ENCODE assay signal across 8 mouse cellular contexts in the genomic region with DNA sequence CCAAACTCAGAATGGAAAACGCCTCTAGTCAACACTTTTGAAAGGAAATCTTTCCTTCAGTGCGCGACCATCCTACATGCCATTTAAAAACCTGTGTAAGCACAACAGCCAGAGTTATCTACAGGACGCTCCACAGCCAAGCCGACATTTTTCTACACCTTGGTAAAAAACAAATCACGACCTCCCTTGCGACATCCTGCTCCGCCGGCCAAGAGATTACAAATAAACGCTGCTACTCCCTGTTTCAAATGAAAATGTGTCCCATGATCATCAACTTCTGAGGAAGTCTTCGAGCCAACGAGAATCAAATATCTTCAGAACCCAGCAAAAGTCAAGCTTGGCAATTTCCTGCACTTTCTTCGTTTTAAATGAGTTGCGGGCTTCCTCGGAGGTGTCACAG. TPM values are rescaled to one million over a fixed set of nuclear protein-coding genes. Genes with fewer than 3 reads are reported as not detected.
DNase-seq lines count a peak whose midpoint lies in the region; ATAC-seq and TF ChIP-seq lines count a peak whose summit lies in the region.

No protein-coding gene starts in this region.

- no peak for ATAC-seq in forebrain, postnatal 0 days

- in situ Hi-C loops in CH12.LX (cut with MboI; ENCODE audit: low pct_ligation_motif_present, low pct_unique_long_range_greater_than_20kb, low sequenced_read_pairs), result no loop called here

- 6% methylated on average over 15 of the region's 15 CpGs for WGBS in forebrain, postnatal 0 days
- WGBS in lung, adult 2 months, result 1% methylated on average over 15 of the region's 15 CpGs

- H3K4me1 ChIP-seq in CH12.LX (ENCODE audit: control insufficient read depth in 1 of 2, insufficient read depth in 2 of 2), result peaks cover 9 to 37% of the 10 kb centered on the region in 2 experiments
- peaks cover 24% of the 10 kb centered on the region for H3K4me1 ChIP-seq in forebrain, postnatal 0 days (ENCODE audit: insufficient read depth)
- H3K4me1 ChIP-seq in lung, adult 2 months (ENCODE audit: control insufficient read depth, insufficient read depth, low read length), result peaks cover 17% of the 10 kb centered on the region

- peak overlapping the region; percentile 33; the same call in 1 of the 2 replicates for H3K27ac ChIP-seq in CH12.LX (ENCODE audit: insufficient read depth, low read depth)
- H3K27ac ChIP-seq in forebrain, postnatal 0 days (ENCODE audit: low read depth, low read length), result peak overlapping the region; percentile 92; the same call in 1 of the 2 replicates

- intact Hi-C loops in gastrocnemius, postnatal 36 days (cut with DNase I), result no loop called here

- dilution Hi-C loops in CH12.LX (cut with MboI; ENCODE audit: extremely low pct_ligation_motif_present, extremely low pct_unique_long_range_greater_than_20kb, low sequenced_read_pairs), result no loop called here

- H3K27me3 ChIP-seq in CH12.LX (replicated peaks), result no peaks in the 10 kb centered on the region
- H3K27me3 ChIP-seq in forebrain, postnatal 0 days (ENCODE audit: insufficient read depth, low read length), result no peaks in the 10 kb centered on the region

- DNase-seq in adrenal gland, adult 2 months, result peak; percentile 54
- DNase-seq in adrenal gland, postnatal 4 days (ENCODE audit: low spot score in 2 of 2), result no peak
- peak; percentile 13 for DNase-seq in CH12.LX (ENCODE audit: extremely low read depth)
- no peak for DNase-seq in forebrain, postnatal 0 days
- no peak for DNase-seq in lung, adult 2 months
- no peak for DNase-seq in natural killer cell, adult 2 months (ENCODE audit: low spot score in 2 of 2)
- DNase-seq in gastrocnemius, postnatal 36 days, result no peak
- no peak for DNase-seq in ovary, postnatal 10 days (ENCODE audit: low spot score)

- peak overlapping the region; percentile 80 to 94 (median 86) for H3K4me3 ChIP-seq in CH12.LX (replicated peaks in 1 of 3; ENCODE audit: low read depth in 2 of 3, low read length in 2 of 3, poor library complexity in 1 of 3)
- peak overlapping the region; percentile 79 for H3K4me3 ChIP-seq in forebrain, postnatal 0 days (ENCODE audit: low read depth, low read length)
- peak overlapping the region; percentile 97 for H3K4me3 ChIP-seq in lung, adult 2 months (replicated peaks; ENCODE audit: extremely low read depth, low read depth, low read length)

- H3K9ac ChIP-seq in CH12.LX (ENCODE audit: insufficient read depth, low read depth), result peak overlapping the region; percentile 76
- H3K9ac ChIP-seq in forebrain, postnatal 0 days, result peak overlapping the region; percentile 82

- no peak for TF ChIP-seq EP300 in CH12.LX (IDR thresholded peaks at IDR 0.05; ENCODE audit: low read length)

- no peak for TF ChIP-seq POLR2A in CH12.LX (IDR thresholded peaks at IDR 0.05; ENCODE audit: low read depth, low read length)
- no peak for TF ChIP-seq POLR2A in lung, adult 2 months (IDR thresholded peaks at IDR 0.05; ENCODE audit: borderline replicate concordance, extremely low read depth, low read depth, low read length)

- peaks cover 33% of the 10 kb centered on the region for H3K79me2 ChIP-seq in CH12.LX (replicated peaks; ENCODE audit: control insufficient read depth, extremely low read depth, insufficient read depth, poor library complexity, severe bottlenecking)

- H3K4me2 ChIP-seq in CH12.LX (ENCODE audit: insufficient read depth, low read depth, poor library complexity, severe bottlenecking), result peak overlapping the region; percentile 92
- H3K4me2 ChIP-seq in forebrain, postnatal 0 days (ENCODE audit: low read depth), result peak overlapping the region; percentile 70

- no peaks in the 10 kb centered on the region for H3K9me3 ChIP-seq in CH12.LX (replicated peaks; ENCODE audit: low read length)
- no peaks in the 10 kb centered on the region for H3K9me3 ChIP-seq in forebrain, postnatal 0 days (ENCODE audit: low read length)

- H3K36me3 ChIP-seq in CH12.LX (replicated peaks in 1 of 2; ENCODE audit: control insufficient read depth in 1 of 2, insufficient read depth in 1 of 2, low read length in 1 of 2), result peaks cover 24 to 37% of the 10 kb centered on the region in 2 experiments
- H3K36me3 ChIP-seq in forebrain, postnatal 0 days (ENCODE audit: insufficient read depth), result peaks cover 24% of the 10 kb centered on the region

- TF ChIP-seq CTCF in CH12.LX (conservative IDR thresholded peaks at IDR 0.05 in 1 of 2, IDR thresholded peaks at IDR 0.05 in 1 of 2; ENCODE audit: low read depth in 2 of 2, low read length in 2 of 2), result no peak
- TF ChIP-seq CTCF in forebrain, postnatal 0 days (IDR thresholded peaks at IDR 0.05; ENCODE audit: low read depth), result no peak
- TF ChIP-seq CTCF in lung, adult 2 months (IDR thresholded peaks at IDR 0.05; ENCODE audit: insufficient read depth, low read length), result no peak

- no peak for TF ChIP-seq RAD21 in CH12.LX (IDR thresholded peaks at IDR 0.05; ENCODE audit: low read depth, low read length)

TF ChIP-seq in CH12.LX, 34 proteins besides CTCF, POLR2A, EP300 and RAD21:
- TF ChIP-seq RCOR1 (conservative IDR thresholded peaks at IDR 0.05; ENCODE audit: low read depth, low read length) (no peak), MAZ (IDR thresholded peaks at IDR 0.05; ENCODE audit: low read depth, low read length) (no peak), MEF2A (IDR thresholded peaks at IDR 0.05; ENCODE audit: borderline replicate concordance, low read depth, low read length) (no peak), NRF1 (IDR thresholded peaks at IDR 0.05; ENCODE audit: low read depth, low read length) (no peak), SMC3 (IDR thresholded peaks at IDR 0.05; ENCODE audit: low read depth, low read length) (no peak), IRF4 (IDR thresholded peaks at IDR 0.05; ENCODE audit: low read depth, low read length) (no peak), ETS1 (conservative IDR thresholded peaks at IDR 0.05; ENCODE audit: low read depth, low read length) (no peak), POLR2AphosphoS2 (IDR thresholded peaks at IDR 0.05; ENCODE audit: low read depth, low read length) (no peak), MAX (IDR thresholded peaks at IDR 0.05; ENCODE audit: low read length) (no peak), TCF12 (IDR thresholded peaks at IDR 0.05; ENCODE audit: low read depth, low read length) (no peak), JUND (conservative IDR thresholded peaks at IDR 0.05; ENCODE audit: low read depth, low read length) (no peak), CHD2 (IDR thresholded peaks at IDR 0.05; ENCODE audit: low read length) (no peak), ZMIZ1 (IDR thresholded peaks at IDR 0.05; ENCODE audit: low read depth, low read length) (no peak), MXI1 (IDR thresholded peaks at IDR 0.05; ENCODE audit: low read depth, low read length) (no peak), E2F4 (IDR thresholded peaks at IDR 0.05; ENCODE audit: insufficient replicate concordance, low read depth, low read length) (no peak), UBTF (IDR thresholded peaks at IDR 0.05; ENCODE audit: low read depth, low read length) (no peak), SIN3A (IDR thresholded peaks at IDR 0.05; ENCODE audit: low read length) (no peak)
TF ChIP-seq in CH12.LX: peak in this region for 0.

RNA-seq across cellular contexts. Expression of a gene that starts 0.6 kb away (rescaled TPM):
- 10 to 100 TPM; 46.4 to 70.8 TPM for total RNA-seq in adrenal gland, adult 2 months (2021)
- 70.1 and 84.9 TPM in 2 replicates for polyA plus RNA-seq in adrenal gland, adult 2 months (2012; rRNA removed)
- total RNA-seq in adrenal gland, postnatal 4 days (2021), result 10 to 100 TPM; 53.7 to 58.6 TPM
- total RNA-seq in CH12.LX (2012; rRNA removed) (31.8 and 36.3 TPM in 2 replicates), CH12.LX (2014; rRNA removed) (22.5 and 22.8 TPM in 2 replicates)
- 28.6 and 38.9 TPM in 2 replicates for polyA plus RNA-seq in CH12.LX (2012; ENCODE audit: insufficient read length, low read depth)
- 52.6 and 65.6 TPM in 2 replicates for total RNA-seq in forebrain, postnatal 0 days (2014; rRNA removed)
- 9.0 and 10.9 TPM in 2 replicates for polyA plus RNA-seq in forebrain, postnatal 0 days (2015; fragmentation: Nextera tagmentation; extraction: Ambion mirVana)
- 69.0 and 72.8 TPM in 2 replicates for polyA plus RNA-seq in lung, adult 2 months (2012; rRNA removed)
- total RNA-seq in gastrocnemius, postnatal 36 days (2021), result 10 to 100 TPM; 21.0 to 23.9 TPM

RNA-seq across cellular contexts. Expression of a gene that starts 35.4 kb away (rescaled TPM):
- total RNA-seq in adrenal gland, adult 2 months (2021), result 10 to 100 TPM; 17.2 to 18.0 TPM
- 35.2 and 36.2 TPM in 2 replicates for polyA plus RNA-seq in adrenal gland, adult 2 months (2012; rRNA removed)
- 10 to 100 TPM; 32.3 to 35.8 TPM for total RNA-seq in adrenal gland, postnatal 4 days (2021)
- total RNA-seq in CH12.LX (2012; rRNA removed), result 9.6 and 12.1 TPM in 2 replicates
- total RNA-seq in CH12.LX (2014; rRNA removed), result 4.8 and 5.2 TPM in 2 replicates
- 10.2 and 13.4 TPM in 2 replicates for polyA plus RNA-seq in CH12.LX (2012; ENCODE audit: insufficient read length, low read depth)
- total RNA-seq in forebrain, postnatal 0 days (2014; rRNA removed), result 24.1 and 26.6 TPM in 2 replicates
- 8.9 and 12.6 TPM in 2 replicates for polyA plus RNA-seq in forebrain, postnatal 0 days (2015; fragmentation: Nextera tagmentation; extraction: Ambion mirVana)
- polyA plus RNA-seq in lung, adult 2 months (2012; rRNA removed), result 26.4 and 27.2 TPM in 2 replicates
- total RNA-seq in gastrocnemius, postnatal 36 days (2021), result 1 to 10 TPM; 7.4 TPM

RNA-seq across cellular contexts. Expression of a gene that starts 55.2 kb away (rescaled TPM):
- total RNA-seq in adrenal gland, adult 2 months (2021), result 100 to 1,000 TPM; 144 to 148 TPM
- polyA plus RNA-seq in adrenal gland, adult 2 months (2012; rRNA removed), result 50.1 and 79.3 TPM in 2 replicates
- total RNA-seq in adrenal gland, postnatal 4 days (2021), result 100 to 1,000 TPM; 145 TPM
- 79.5 and 91.2 TPM in 2 replicates for total RNA-seq in CH12.LX (2012; rRNA removed)
- total RNA-seq in CH12.LX (2014; rRNA removed), result 73.3 and 74.7 TPM in 2 replicates
- polyA plus RNA-seq in CH12.LX (2012; ENCODE audit: insufficient read length, low read depth), result 143 and 176 TPM in 2 replicates
- 66.0 and 74.3 TPM in 2 replicates for total RNA-seq in forebrain, postnatal 0 days (2014; rRNA removed)
- polyA plus RNA-seq in forebrain, postnatal 0 days (2015; fragmentation: Nextera tagmentation; extraction: Ambion mirVana), result 76.1 and 85.7 TPM in 2 replicates
- polyA plus RNA-seq in lung, adult 2 months (2012; rRNA removed), result 20.0 and 28.1 TPM in 2 replicates
- 100 to 1,000 TPM; 137 TPM for total RNA-seq in gastrocnemius, postnatal 36 days (2021)

RNA-seq across cellular contexts. Expression of a gene that starts 55.3 kb away (rescaled TPM):
- total RNA-seq in adrenal gland, adult 2 months (2021), result 100 to 1,000 TPM in 1 of 2 experiments, 10 to 100 TPM in 1; 95.6 to 121 TPM
- polyA plus RNA-seq in adrenal gland, adult 2 months (2012; rRNA removed), result 93.3 TPM in 2 replicates
- total RNA-seq in adrenal gland, postnatal 4 days (2021), result 10 to 100 TPM; 88.3 to 93.8 TPM
- total RNA-seq in CH12.LX (2012; rRNA removed) (41.9 and 56.9 TPM in 2 replicates), CH12.LX (2014; rRNA removed) (53.8 and 62.3 TPM in 2 replicates)
- polyA plus RNA-seq in CH12.LX (2012; ENCODE audit: insufficient read length, low read depth), result 51.9 and 57.3 TPM in 2 replicates
- 160 and 179 TPM in 2 replicates for total RNA-seq in forebrain, postnatal 0 days (2014; rRNA removed)
- 146 and 152 TPM in 2 replicates for polyA plus RNA-seq in forebrain, postnatal 0 days (2015; fragmentation: Nextera tagmentation; extraction: Ambion mirVana)
- 89.2 and 94.4 TPM in 2 replicates for polyA plus RNA-seq in lung, adult 2 months (2012; rRNA removed)
- 10 to 100 TPM; 22.5 to 24.0 TPM for total RNA-seq in gastrocnemius, postnatal 36 days (2021)

Comparison
In these comparisons a context has a peak if more than half of its experiments do, and no peak if none do; other contexts are left out.
1. DNase-seq: peak in adrenal gland, adult 2 months (single experiment) and CH12.LX (single experiment); none in adrenal gland, postnatal 4 days (0 of 2), forebrain, postnatal 0 days (single experiment), lung, adult 2 months (single experiment), natural killer cell, adult 2 months (0 of 2), gastrocnemius, postnatal 36 days (0 of 2) and ovary, postnatal 10 days (single experiment).
2. Peak in every context shown above with its lines, with median percentiles within 50 percentile points of each other: H3K4me3 ChIP-seq.